Mouse (Mus musculus) C2C12 (cell line): ENCODE measurements around the gene Atxn1. TPM values are rescaled to one million over a fixed set of nuclear protein-coding genes. Genes with fewer than 3 reads are reported as not detected.

Experiments used
- H3K27me3 ChIP-seq: one replicate; pipeline ENCODE4 v1.6.1; 2011; ENCODE audit not compliant: control insufficient read depth, insufficient read depth, insufficient read length
- H3K36me3 ChIP-seq: one replicate; pipeline ENCODE4 v1.6.1; 2011; ENCODE audit not compliant: control insufficient read depth, insufficient read depth
- H3K4me3 ChIP-seq: one replicate; pipeline ENCODE4 v1.5.1; 2011; ENCODE audit warnings: mild to moderate bottlenecking, control low read depth; ENCODE audit not compliant: poor library complexity, insufficient read depth, severe bottlenecking
- H3K79me2 ChIP-seq: one replicate; pipeline ENCODE4 v1.6.1; 2011; ENCODE audit not compliant: control insufficient read depth, insufficient read depth
- H3K79me3 ChIP-seq: one replicate; pipeline ENCODE4 v1.6.1; 2011; ENCODE audit warnings: low read depth, control low read depth
- H3ac ChIP-seq: one replicate; pipeline ENCODE3; 2011; ENCODE audit warnings: low read depth; ENCODE audit not compliant: control insufficient read depth, insufficient read length
- CEBPB ChIP-seq: IDR thresholded peaks from one replicate; pipeline ENCODE4 v1.6.1; 2011; ENCODE audit warnings: low read depth, mild to moderate bottlenecking, control low read depth, moderate library complexity
- CTCF ChIP-seq: IDR thresholded peaks from one replicate; pipeline ENCODE4 v1.5.1; 2011; ENCODE audit not compliant: control insufficient read depth, insufficient read depth, insufficient read length
- FOSL1 ChIP-seq: IDR thresholded peaks from one replicate; pipeline ENCODE4 v1.8.0; 2011; ENCODE audit warnings: mild to moderate bottlenecking, low read length; ENCODE audit not compliant: poor library complexity, insufficient read depth, severe bottlenecking
- MAX ChIP-seq: IDR thresholded peaks from one replicate; pipeline ENCODE4 v1.6.1; 2011; ENCODE audit warnings: mild to moderate bottlenecking, control low read depth
- MYOD1 ChIP-seq: IDR thresholded peaks from one replicate; pipeline ENCODE4 v1.6.1; 2011; ENCODE audit warnings: low read depth; ENCODE audit not compliant: control insufficient read depth, insufficient read length
- MYOG ChIP-seq: IDR thresholded peaks from one replicate; pipeline ENCODE4 v1.6.1; 2011; ENCODE audit not compliant: control insufficient read depth, insufficient read length; ENCODE audit errors: extremely low read depth
- USF1 ChIP-seq: IDR thresholded peaks from one replicate; pipeline ENCODE4 v1.6.1; 2011; ENCODE audit warnings: low read depth, mild to moderate bottlenecking, control low read depth, moderate library complexity
- polyA plus RNA-seq: library from polyadenylated mRNA; unstranded; fragments of >200 nt; fragmentation: generic; extraction: Trizol; gene quantifications from one replicate; pipeline ENCODE4 v1.2.1, GENCODE M21; 2012; ENCODE audit warnings: missing spikeins

Gene Atxn1
- polyA plus RNA-seq, 1 experiment: 3.0 TPM

- H3K27me3 ChIP-seq: no peaks in the 10 kb centered on the region
- no peak overlapping the region for H3ac ChIP-seq
- H3K79me2 ChIP-seq: peaks cover 26% of the 10 kb centered on the region
- no peak overlapping the region for H3K4me3 ChIP-seq
- H3K36me3 ChIP-seq: no peaks in the 10 kb centered on the region
- no peak for TF ChIP-seq CEBPB
- no peak for TF ChIP-seq MAX
- no peak for TF ChIP-seq MYOG
- TF ChIP-seq USF1: no peak
- TF ChIP-seq FOSL1: no peak
- no peak for TF ChIP-seq CTCF
- TF ChIP-seq MYOD1: no peak
- H3K79me3 ChIP-seq: peaks cover 12% of the 10 kb centered on the region
These were observed 32.3 kb downstream of the Atxn1 start for GRCm38 (mm10) chr13:45932491-45932921.

- H3K36me3 ChIP-seq: no peaks in the 10 kb centered on the region
- H3K79me3 ChIP-seq: peaks cover 12% of the 10 kb centered on the region
- no peak overlapping the region for H3K4me3 ChIP-seq
- TF ChIP-seq MAX (no peak), FOSL1 (no peak), USF1 (no peak)
- no peaks in the 10 kb centered on the region for H3K27me3 ChIP-seq
- no peak overlapping the region for H3ac ChIP-seq
- peaks cover 26% of the 10 kb centered on the region for H3K79me2 ChIP-seq
These were observed 32.9 kb downstream of the Atxn1 start for GRCm38 (mm10) chr13:45931891-45932290.

- H3K36me3 ChIP-seq: no peaks in the 10 kb centered on the region
These were observed 33.6 kb downstream of the Atxn1 start for GRCm38 (mm10) chr13:45931215-45931614.

GRCm38 (mm10) chr13:45929744-45930143 is 35.1 kb downstream of the Atxn1 start:
- H3K4me3 ChIP-seq: no peak overlapping the region
- peaks cover 12% of the 10 kb centered on the region for H3K79me3 ChIP-seq
- H3K27me3 ChIP-seq: no peaks in the 10 kb centered on the region
- TF ChIP-seq MYOG (no peak), USF1 (no peak), MAX (no peak), CTCF (no peak), CEBPB (no peak), MYOD1 (no peak), FOSL1 (no peak)
- H3ac ChIP-seq: no peak overlapping the region
- H3K36me3 ChIP-seq: peaks cover 3% of the 10 kb centered on the region
- H3K79me2 ChIP-seq: peaks cover 24% of the 10 kb centered on the region

More at GRCm38 (mm10) chr13:45931215-45931614, 33.6 kb downstream of the Atxn1 start:
- Histone ChIP-seq H3ac (no peak overlapping the region), H3K27me3 (no peaks in the 10 kb centered on the region), H3K79me3 (peaks cover 12% of the 10 kb centered on the region), H3K4me3 (no peak overlapping the region), H3K79me2 (peaks cover 26% of the 10 kb centered on the region)
- no peak for TF ChIP-seq MAX
- no peak for TF ChIP-seq MYOD1
- no peak for TF ChIP-seq CEBPB
- no peak for TF ChIP-seq MYOG
- TF ChIP-seq FOSL1: no peak
- TF ChIP-seq USF1: no peak
- TF ChIP-seq CTCF: no peak

GRCm38 (mm10) chr13:45925294-45925693 is 39.5 kb downstream of the Atxn1 start:
- H3K4me3 ChIP-seq: no peak overlapping the region
- peaks cover 6% of the 10 kb centered on the region for H3K36me3 ChIP-seq
- peaks cover 9% of the 10 kb centered on the region for H3K79me3 ChIP-seq
- H3K79me2 ChIP-seq: peaks cover 39% of the 10 kb centered on the region
- no peak overlapping the region for H3ac ChIP-seq
- H3K27me3 ChIP-seq: no peaks in the 10 kb centered on the region
- TF ChIP-seq USF1 (no peak), MAX (no peak), FOSL1 (no peak), MYOD1 (no peak), CEBPB (no peak), CTCF (no peak), MYOG (no peak)

GRCm38 (mm10) chr13:45924555-45924954 is 40.3 kb downstream of the Atxn1 start:
- Histone ChIP-seq H3K27me3 (no peaks in the 10 kb centered on the region), H3K4me3 (no peak overlapping the region), H3ac (no peak overlapping the region), H3K79me3 (peaks cover 8% of the 10 kb centered on the region), H3K36me3 (peaks cover 6% of the 10 kb centered on the region), H3K79me2 (peaks cover 31% of the 10 kb centered on the region)
- TF ChIP-seq FOSL1 (no peak), MYOG (no peak), MYOD1 (no peak), MAX (no peak), CEBPB (no peak), CTCF (no peak), USF1 (no peak)
